Mouse (Mus musculus) bone marrow, adult 2 months (tissue): ENCODE measurements at regions not wholly inside any gene's neighbourhood (a gene's known extent, or its start where the extent isn't known, plus 50 kb on each side); places are given as distances from the start of the nearest gene placed in this dataset.

Source experiments
- CTCF ChIP-seq: fragments of 200-500 bp; IDR thresholded peaks from 2 replicates; pipeline ENCODE4 v1.5.1; 2011; ENCODE audit warnings: low read length, control low read depth; ENCODE audit not compliant: control insufficient read depth, insufficient read depth
- POLR2A ChIP-seq: fragments of 200-500 bp; IDR thresholded peaks from 2 replicates; pipeline ENCODE4 v1.6.1; 2011; ENCODE audit warnings: low read depth, mild to moderate bottlenecking, control low read depth, low read length, borderline replicate concordance; ENCODE audit not compliant: control insufficient read depth

- no peak for TF ChIP-seq POLR2A
- no peak for TF ChIP-seq CTCF
Measured at GRCm38 (mm10) chr14:120766451-120766850, 144.6 kb upstream of the Ipo5 start.
